Mouse (Mus musculus) cerebellum, adult 2 months (tissue): ENCODE results near the gene St6galnac3. TPM values are rescaled to one million over a fixed set of nuclear protein-coding genes. Genes with fewer than 3 reads are reported as not detected.

Experiments
- DNase-seq, 2 experiments: peaks; one replicate each; pipeline ENCODE4 v3.0.0; 2021
- H3K27ac ChIP-seq: fragments of 200-500 bp; 2 replicates; pipeline ENCODE4 v1.5.1; 2012; ENCODE audit warnings: low read length, control low read depth, inconsistent platforms; ENCODE audit not compliant: insufficient read depth
- H3K27me3 ChIP-seq: fragments of 200-500 bp; 2 replicates; pipeline ENCODE4 v1.6.1; 2012; ENCODE audit warnings: inconsistent platforms, mild to moderate bottlenecking, low read length, moderate library complexity; ENCODE audit not compliant: control insufficient read depth, insufficient read depth
- H3K4me1 ChIP-seq: fragments of 200-500 bp; 2 replicates; pipeline ENCODE4 v1.6.1; 2011; ENCODE audit warnings: low read length; ENCODE audit not compliant: control insufficient read depth, insufficient read depth
- H3K4me3 ChIP-seq: fragments of 200-500 bp; replicated peaks from 2 replicates; pipeline ENCODE3; 2011; ENCODE audit warnings: mild to moderate bottlenecking, low read depth, low read length, control low read depth; ENCODE audit not compliant: insufficient read depth
- CTCF ChIP-seq: fragments of 200-500 bp; IDR thresholded peaks from 2 replicates; pipeline ENCODE4 v1.5.1; 2011; ENCODE audit warnings: low read depth, mild to moderate bottlenecking, control low read depth, low read length, moderate library complexity, borderline replicate concordance; ENCODE audit not compliant: insufficient read depth
- POLR2A ChIP-seq: fragments of 200-500 bp; IDR thresholded peaks from 2 replicates; pipeline ENCODE4 v1.6.1; 2011; ENCODE audit warnings: low read length, control low read depth, borderline replicate concordance; ENCODE audit not compliant: insufficient read depth
- WGBS: fragments of 180-500 bp; shearing (Covaris S2); methylation state at CpG from one replicate; pipeline ENCODE4 v1.1.7; 2018; 5-methylcytosine and 5-hydroxymethylcytosine counted together
- polyA plus RNA-seq: library from polyadenylated mRNA; depleted of rRNA; stranded (reverse); fragments of >200 nt; gene quantifications from 2 replicates; pipeline ENCODE4 v1.2.3, GENCODE M21; 2012

Gene St6galnac3
- polyA plus RNA-seq, 1 experiment, result 14.6 TPM

GRCm38 (mm10) chr3:153645803-153646202, 79.2 kb downstream of the St6galnac3 start:
- Histone ChIP-seq H3K27me3 (no peaks in the 10 kb centered on the region), H3K4me1 (0 out of 2 replicates have a peak, but pooled peaks cover 3% of the 10 kb centered on the region), H3K27ac (no peak overlapping the region), H3K4me3 (no peak overlapping the region)
- 85% methylated on average over 7 of the region's 7 CpGs for WGBS
- TF ChIP-seq CTCF, result no peak
- TF ChIP-seq POLR2A, result no peak
- no peak for DNase-seq

GRCm38 (mm10) chr3:153643822-153644519, 81.0 kb downstream of the St6galnac3 start:
- H3K27me3 ChIP-seq, result no peaks in the 10 kb centered on the region
- 75% methylated on average over 20 of the region's 20 CpGs for WGBS
- TF ChIP-seq CTCF, result no peak
- TF ChIP-seq POLR2A, result no peak
- no peak for DNase-seq
- no peak overlapping the region for H3K4me3 ChIP-seq
- no peak overlapping the region for H3K27ac ChIP-seq
- H3K4me1 ChIP-seq, result 0 out of 2 replicates have a peak, but pooled peaks cover 3% of the 10 kb centered on the region

GRCm38 (mm10) chr3:153642826-153643225, 82.1 kb downstream of the St6galnac3 start:
- Histone ChIP-seq H3K4me3 (no peak overlapping the region), H3K27me3 (no peaks in the 10 kb centered on the region), H3K4me1 (no peaks in the 10 kb centered on the region), H3K27ac (no peak overlapping the region)
- TF ChIP-seq POLR2A (no peak), CTCF (no peak)
- DNase-seq, result no peak
- WGBS, result 93% methylated on average over 14 of the region's 14 CpGs

- no peak for DNase-seq
- Histone ChIP-seq H3K27me3 (no peaks in the 10 kb centered on the region), H3K27ac (no peak overlapping the region), H3K4me1 (peaks cover 4% of the 10 kb centered on the region; the same call in 1 of the 2 replicates), H3K4me3 (no peak overlapping the region)
- TF ChIP-seq POLR2A (no peak), CTCF (no peak)
- WGBS, result 72% methylated on average over 5 of the region's 5 CpGs
Measured at GRCm38 (mm10) chr3:153641805-153642204, 83.2 kb downstream of the St6galnac3 start.

- WGBS, result no CpG with 5 or more reads among the region's 1 CpGs
- H3K27ac ChIP-seq, result no peak overlapping the region
- TF ChIP-seq POLR2A (no peak), CTCF (no peak)
- H3K4me1 ChIP-seq, result peaks cover 4% of the 10 kb centered on the region; the same call in 1 of the 2 replicates
- H3K27me3 ChIP-seq, result no peaks in the 10 kb centered on the region
- peak; percentile 28 to 37 for DNase-seq
- H3K4me3 ChIP-seq, result no peak overlapping the region
Measured at GRCm38 (mm10) chr3:153637336-153637735, 87.6 kb downstream of the St6galnac3 start.

GRCm38 (mm10) chr3:153636804-153637153, 88.2 kb downstream of the St6galnac3 start:
- TF ChIP-seq POLR2A (no peak), CTCF (no peak)
- 77% methylated on average over 7 of the region's 7 CpGs for WGBS
- H3K27ac ChIP-seq, result no peak overlapping the region
- H3K4me3 ChIP-seq, result no peak overlapping the region
- peaks cover 4% of the 10 kb centered on the region; the same call in 1 of the 2 replicates for H3K4me1 ChIP-seq
- no peaks in the 10 kb centered on the region for H3K27me3 ChIP-seq
- no peak for DNase-seq

GRCm38 (mm10) chr3:153636094-153636803, 88.7 kb downstream of the St6galnac3 start:
- H3K4me3 ChIP-seq, result no peak overlapping the region

GRCm38 (mm10) chr3:153631988-153632672, 92.8 kb downstream of the St6galnac3 start:
- Histone ChIP-seq H3K27me3 (no peaks in the 10 kb centered on the region), H3K27ac (no peak overlapping the region), H3K4me3 (no peak overlapping the region), H3K4me1 (no peaks in the 10 kb centered on the region; the same call in 1 of the 2 replicates)
- WGBS, result 78% methylated on average over 10 of the region's 10 CpGs
- TF ChIP-seq CTCF (no peak), POLR2A (no peak)
- DNase-seq, result no peak

More at GRCm38 (mm10) chr3:153636094-153636803, 88.7 kb downstream of the St6galnac3 start:
- H3K4me1 ChIP-seq, result peaks cover 4% of the 10 kb centered on the region; the same call in 1 of the 2 replicates
- H3K27ac ChIP-seq, result no peak overlapping the region
- DNase-seq, result no peak
- H3K27me3 ChIP-seq, result no peaks in the 10 kb centered on the region
- WGBS, result 44% methylated on average over 2 of the region's 2 CpGs
- TF ChIP-seq POLR2A (no peak), CTCF (no peak)
